Mouse (Mus musculus) adrenal gland, adult 2 months (tissue): ENCODE measurements around the gene Cald1. TPM values are rescaled to one million over a fixed set of nuclear protein-coding genes. Genes with fewer than 3 reads are reported as not detected.
A peak's percentile ranks its signal among the peaks of the same experiment; 100 is the strongest.

ENCODE experiments used
- DNase-seq: peaks from one replicate; pipeline ENCODE4 v3.0.0; 2021
- polyA plus RNA-seq: library from polyadenylated mRNA; depleted of rRNA; stranded (reverse); fragments of >200 nt; gene quantifications from 2 replicates; pipeline ENCODE4 v1.2.3, GENCODE M21; 2012; rRNA removed
- total RNA-seq, 2 experiments: library from RNA; stranded (reverse); gene quantifications; 2 replicates each; pipeline ENCODE4 v1.2.3; 2021

The Cald1 gene
- total and polyA plus RNA-seq, 3 experiments = 5.6 to 89.0 (median 82.4) TPM

- no peak for DNase-seq
These were observed 167.4 kb downstream of the Cald1 start for GRCm38 (mm10) chr6:34765721-34766120.

- DNase-seq = no peak
These were observed 171.7 kb downstream of the Cald1 start for GRCm38 (mm10) chr6:34769984-34770383.

DNA sequence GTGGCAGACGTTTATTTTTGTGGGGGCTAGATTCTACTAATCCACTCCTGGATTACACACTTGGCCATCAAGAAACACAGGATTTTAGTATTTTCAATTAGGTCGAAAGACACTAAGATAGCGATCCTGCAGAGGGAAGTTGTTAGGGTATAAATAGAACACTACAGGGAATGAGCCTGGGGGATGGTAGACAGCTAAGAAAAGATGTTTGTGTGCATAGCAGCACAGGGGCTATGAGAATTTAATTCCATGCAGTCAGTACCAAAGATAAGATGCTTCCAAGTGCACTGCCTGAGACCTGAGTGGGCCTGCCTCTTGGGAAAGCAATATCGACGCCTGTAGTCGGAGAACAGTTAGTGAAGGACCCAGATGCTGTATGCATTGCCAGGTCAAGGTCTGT lies 172.2 kb downstream of the Cald1 start:
- no peak for DNase-seq

DNA sequence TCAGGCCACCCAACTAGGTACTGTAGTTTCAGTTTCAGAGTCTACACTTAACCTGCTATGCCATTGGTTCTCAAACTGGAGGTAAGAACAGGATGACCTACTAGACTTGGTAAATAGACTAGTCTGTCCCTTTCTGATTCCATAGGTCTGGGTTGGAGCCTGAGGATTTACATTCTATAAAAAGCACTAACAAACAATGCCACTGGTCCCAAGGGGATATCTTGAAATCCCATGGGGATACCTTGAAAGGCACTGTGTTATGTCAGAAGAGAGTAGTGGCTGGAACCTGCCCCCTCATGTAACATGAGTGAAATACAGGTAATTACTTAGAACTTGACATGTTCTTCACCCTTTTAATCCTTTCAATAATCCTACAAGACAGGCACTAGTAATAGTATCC lies 178.1 kb downstream of the Cald1 start:
- no peak for DNase-seq

- no peak for DNase-seq
These were observed 178.8 kb downstream of the Cald1 start for GRCm38 (mm10) chr6:34777094-34777493.

GRCm38 (mm10) chr6:34777981-34778668 lies 179.8 kb downstream of the Cald1 start:
- no peak for DNase-seq

- DNase-seq = peak; percentile 95
These were observed 182.1 kb downstream of the Cald1 start, which contains the start of gene Agbl3 for GRCm38 (mm10) chr6:34780231-34780942. Gene Agbl3, plus strand, starts transcription at chr6:34780432.

DNA sequence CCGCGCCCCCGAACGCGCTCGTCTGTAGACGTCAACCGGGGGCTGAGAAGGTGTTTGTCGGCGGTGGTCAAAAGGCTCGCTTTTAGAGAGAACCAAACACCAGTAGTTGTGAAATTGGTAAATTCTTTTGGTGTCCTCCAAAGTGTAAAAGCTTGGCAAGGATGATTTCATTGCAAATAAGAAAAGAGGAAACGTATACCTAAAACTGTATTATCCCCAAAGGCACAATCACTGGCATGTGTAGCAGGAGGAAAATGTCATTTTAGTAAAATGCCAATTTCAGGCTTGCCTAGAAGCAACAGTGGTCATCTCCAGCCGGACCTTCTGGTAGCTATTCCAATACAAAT lies 182.6 kb downstream of the Cald1 start:
- DNase-seq = no peak

DNA sequence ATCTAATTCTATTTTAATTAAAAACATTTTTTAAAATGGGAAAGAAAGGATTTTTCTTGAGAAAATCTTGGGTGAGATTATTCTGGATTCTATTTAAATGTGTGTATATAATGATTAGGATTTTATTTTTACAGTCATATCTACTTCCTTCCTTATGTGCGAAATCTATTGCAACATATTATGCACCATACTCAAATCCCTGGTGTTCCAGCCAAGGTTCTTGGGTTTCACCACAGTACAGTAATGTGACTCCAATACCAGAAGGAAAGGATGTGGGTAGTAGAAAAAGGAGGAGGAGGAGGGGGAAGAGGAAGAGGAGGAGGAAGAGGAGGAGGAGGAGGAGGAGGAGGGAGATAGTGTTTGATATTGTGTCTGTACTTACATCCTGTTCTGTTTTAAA lies 184.2 kb downstream of the Cald1 start:
- DNase-seq = no peak

DNA sequence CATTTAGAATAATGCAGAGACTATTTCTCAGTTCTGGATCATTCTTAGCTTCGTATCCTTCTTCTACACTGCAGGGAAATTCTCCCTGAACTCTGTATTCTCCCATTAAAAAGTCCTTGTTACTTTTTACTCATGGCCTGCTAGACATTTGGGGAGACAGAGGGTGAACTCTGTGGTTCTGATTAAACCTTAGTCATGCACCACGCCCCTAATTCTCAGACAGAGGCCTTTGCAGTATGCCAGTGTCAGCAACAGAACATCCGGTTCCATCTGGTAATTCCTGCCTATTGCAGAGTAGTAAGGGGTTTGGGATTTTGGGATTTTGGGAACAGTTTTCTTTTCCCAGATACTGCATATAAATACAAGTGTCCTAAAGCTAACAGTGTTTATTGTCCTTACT lies 198.6 kb downstream of the Cald1 start:
- DNase-seq = peak; percentile 58

DNA sequence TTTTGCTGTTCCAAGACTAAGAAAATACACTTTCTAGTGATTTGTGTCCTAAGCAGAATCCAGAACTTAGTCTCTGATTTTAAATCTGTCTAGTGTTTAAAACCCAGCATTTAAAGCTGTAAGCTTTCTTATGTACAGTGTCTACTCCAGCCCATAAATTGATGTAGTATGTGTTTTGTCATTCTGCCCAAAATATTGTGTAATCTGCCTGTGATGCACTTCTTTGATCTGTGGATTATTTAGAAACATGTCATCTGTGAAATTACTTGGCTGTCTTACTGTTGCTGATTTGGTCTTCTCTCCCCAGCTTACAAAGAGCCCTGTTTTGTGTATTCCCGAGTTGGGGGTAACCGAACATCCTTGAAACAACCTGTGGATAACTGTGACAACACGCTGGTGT lies 199.6 kb downstream of the Cald1 start:
- DNase-seq = no peak

- no peak for DNase-seq
These were observed 207.3 kb downstream of the Cald1 start for GRCm38 (mm10) chr6:34805582-34805981.

- DNase-seq = no peak
These were observed 212.4 kb downstream of the Cald1 start for GRCm38 (mm10) chr6:34810651-34811050.

GRCm38 (mm10) chr6:34824406-34824805 lies 226.1 kb downstream of the Cald1 start:
- no peak for DNase-seq

Other genes with a start within 250 kb of the Cald1 start
- gene Akr1b8, start 244.4 kb upstream of the Cald1 start, total RNA-seq = 100 to 1,000 TPM; 267 to 269 TPM
- 20.2 and 28.5 TPM in 2 replicates for gene Akr1b8, start 244.4 kb upstream of the Cald1 start, polyA plus RNA-seq
- gene Akr1b10, start 214.3 kb upstream of the Cald1 start, total RNA-seq = 100 to 1,000 TPM; 167 to 199 TPM
- gene Akr1b10, start 214.3 kb upstream of the Cald1 start, polyA plus RNA-seq = 53.5 and 64.3 TPM in 2 replicates
- 1,000 to 10,000 TPM; 2,991 to 6,085 TPM for gene Akr1b7, start 186.2 kb upstream of the Cald1 start, total RNA-seq
- 318 and 465 TPM in 2 replicates for gene Akr1b7, start 186.2 kb upstream of the Cald1 start, polyA plus RNA-seq
- gene Bpgm, start 122.3 kb upstream of the Cald1 start, total RNA-seq = 10 to 100 TPM; 21.7 to 34.7 TPM
- 3.9 and 4.1 TPM in 2 replicates for gene Bpgm, start 122.3 kb upstream of the Cald1 start, polyA plus RNA-seq
- gene Agbl3, start 181.9 kb downstream of the Cald1 start, total RNA-seq = 10 to 100 TPM; 10.0 to 15.8 TPM
- gene Agbl3, start 181.9 kb downstream of the Cald1 start, polyA plus RNA-seq = 4.2 and 4.9 TPM in 2 replicates